10 mouse cellular contexts compared by ENCODE assay signal in genomic region chr12:3641931-3642330, GRCm38 (mm10).
DNase-seq lines count a peak whose midpoint lies in the region; ATAC-seq and TF ChIP-seq lines count a peak whose summit lies in the region.
"Had no signal": no experiment of that assay in that cellular context is flagged by ENCODE, and none has a peak within 500 bp of the region (broad histone marks: within the 10 kb centered on the region; RNA-seq: fewer than 3 reads in every experiment).

No protein-coding gene starts in this region.

- no peak overlapping the region for H3K27ac ChIP-seq in kidney, postnatal 0 days
- H3K27ac ChIP-seq in kidney, embryonic 15.5 days, result no peak overlapping the region
- H3K27ac ChIP-seq: embryonic facial prominence, embryonic 13.5 days; neural tube, embryonic 15.5 days had no signal

- H3K4me1 ChIP-seq in kidney, postnatal 0 days (replicated peaks; ENCODE audit: insufficient read depth, low read length), result no peaks in the 10 kb centered on the region
- H3K4me1 ChIP-seq in kidney, embryonic 15.5 days, result no peaks in the 10 kb centered on the region
- H3K4me1 ChIP-seq: embryonic facial prominence, embryonic 13.5 days; neural tube, embryonic 15.5 days had no signal

- no peaks in the 10 kb centered on the region for H3K27me3 ChIP-seq in kidney, postnatal 0 days (ENCODE audit: insufficient read depth, low read length)
- H3K27me3 ChIP-seq in kidney, embryonic 15.5 days, result no peaks in the 10 kb centered on the region
- H3K27me3 ChIP-seq: embryonic facial prominence, embryonic 13.5 days; neural tube, embryonic 15.5 days had no signal

- no peak overlapping the region for H3K4me2 ChIP-seq in kidney, postnatal 0 days (ENCODE audit: low read length)
- no peak overlapping the region for H3K4me2 ChIP-seq in kidney, embryonic 15.5 days
- H3K4me2 ChIP-seq: embryonic facial prominence, embryonic 13.5 days; neural tube, embryonic 15.5 days had no signal

- DNase-seq in kidney, postnatal 0 days (ENCODE audit: low spot score), result peak; percentile 56
- peak; percentile 38 for DNase-seq in MN1 (ENCODE audit: low spot score)
- peak; percentile 7 for DNase-seq in embryo, embryonic 11.5 days (ENCODE audit: low read depth, low spot score)
- no peak for DNase-seq in Muller cell, postnatal 12 days (ENCODE audit: inconsistent ontology term)
- no peak for DNase-seq in ovary, postnatal 14 days (ENCODE audit: low spot score)
- no peak for DNase-seq in layer of hippocampus, adult 9-10 months (ENCODE audit: low spot score)

- no peak overlapping the region for H3K4me3 ChIP-seq in kidney, postnatal 0 days (replicated peaks; ENCODE audit: low read depth, low read length)
- H3K4me3 ChIP-seq in kidney, embryonic 15.5 days (replicated peaks), result no peak overlapping the region
- H3K4me3 ChIP-seq: embryonic facial prominence, embryonic 13.5 days; neural tube, embryonic 15.5 days had no signal

- no peaks in the 10 kb centered on the region for H3K9me3 ChIP-seq in kidney, postnatal 0 days (replicated peaks; ENCODE audit: low read length)
- H3K9me3 ChIP-seq in kidney, embryonic 15.5 days (replicated peaks), result no peaks in the 10 kb centered on the region
- H3K9me3 ChIP-seq: embryonic facial prominence, embryonic 13.5 days; neural tube, embryonic 15.5 days had no signal

- H3K36me3 ChIP-seq in kidney, postnatal 0 days (ENCODE audit: insufficient read depth, low read length), result no peaks in the 10 kb centered on the region
- H3K36me3 ChIP-seq in kidney, embryonic 15.5 days, result peaks cover 6% of the 10 kb centered on the region; the same call in 1 of the 2 replicates
- H3K36me3 ChIP-seq: neural tube, embryonic 15.5 days had no signal

- ATAC-seq in kidney, postnatal 0 days (replicated peaks; ENCODE audit: low FRiP score, low read depth), result no peak
- ATAC-seq in kidney, embryonic 15.5 days (replicated peaks; ENCODE audit: low FRiP score), result no peak
- peak; percentile 93 for ATAC-seq in megakaryocyte progenitor cell, adult 5-6 weeks (replicated peaks; ENCODE audit: poor library complexity)

- H3K9ac ChIP-seq in kidney, postnatal 0 days (ENCODE audit: low read depth, low read length), result no peak overlapping the region
- no peak overlapping the region for H3K9ac ChIP-seq in kidney, embryonic 15.5 days
- H3K9ac ChIP-seq: embryonic facial prominence, embryonic 13.5 days; neural tube, embryonic 15.5 days had no signal

- peak; percentile 65 for TF ChIP-seq CTCF in kidney, postnatal 0 days (IDR thresholded peaks at IDR 0.05; ENCODE audit: low read depth)

- WGBS in kidney, postnatal 0 days, result 58% methylated on average over 3 of the region's 3 CpGs
- 60% methylated on average over 3 of the region's 3 CpGs for WGBS in kidney, embryonic 15.5 days

Comparison
In these comparisons a context has a peak if more than half of its experiments do, and no peak if none do; other contexts are left out.
1. DNase-seq: peak in kidney, postnatal 0 days (single experiment), MN1 (single experiment) and embryo, embryonic 11.5 days (single experiment); none in Muller cell, postnatal 12 days (single experiment), ovary, postnatal 14 days (single experiment) and layer of hippocampus, adult 9-10 months (single experiment).